Mouse (Mus musculus): ENCODE results near the gene Klf6.
A peak's percentile ranks its signal among the peaks of the same experiment; 100 is the strongest.

Klf6 gene

DNA sequence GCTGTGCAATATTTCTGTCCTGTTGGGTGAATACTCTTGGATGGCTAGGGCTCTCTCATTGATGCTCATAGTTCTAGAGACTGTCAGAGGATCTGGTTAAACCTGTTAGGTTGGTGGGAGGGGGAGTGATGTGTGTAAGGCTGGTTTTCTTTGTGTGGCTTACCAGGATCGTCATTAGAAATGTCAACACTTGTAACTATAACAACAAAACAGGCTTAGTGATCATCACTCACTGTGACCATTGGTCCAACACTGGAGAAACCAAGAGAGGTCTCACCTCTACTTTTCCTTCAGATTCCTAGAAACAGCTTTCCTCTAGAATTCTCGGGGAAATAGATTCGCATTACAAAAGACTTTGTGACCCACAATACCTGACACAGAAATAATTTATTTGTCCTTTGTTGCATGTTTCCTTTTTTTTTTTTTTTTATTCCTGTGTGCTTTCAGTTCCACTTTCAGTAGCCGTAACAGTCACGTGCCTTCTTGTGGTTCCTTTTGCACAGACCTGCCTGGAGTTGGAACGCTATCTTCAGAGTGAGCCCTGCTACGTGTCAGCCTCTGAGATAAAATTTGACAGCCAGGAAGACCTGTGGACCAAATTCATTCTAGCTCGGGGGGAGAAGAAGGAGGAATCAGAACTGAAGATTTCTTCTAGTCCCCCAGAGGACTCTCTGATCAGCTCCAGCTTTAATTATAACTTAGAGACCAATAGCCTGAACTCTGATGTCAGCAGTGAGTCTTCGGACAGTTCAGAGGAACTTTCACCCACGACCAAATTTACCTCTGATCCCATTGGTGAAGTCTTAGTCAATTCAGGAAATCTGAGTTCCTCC, 3.2 kb downstream of the Klf6 start:
- no peak for DNase-seq

DNA sequence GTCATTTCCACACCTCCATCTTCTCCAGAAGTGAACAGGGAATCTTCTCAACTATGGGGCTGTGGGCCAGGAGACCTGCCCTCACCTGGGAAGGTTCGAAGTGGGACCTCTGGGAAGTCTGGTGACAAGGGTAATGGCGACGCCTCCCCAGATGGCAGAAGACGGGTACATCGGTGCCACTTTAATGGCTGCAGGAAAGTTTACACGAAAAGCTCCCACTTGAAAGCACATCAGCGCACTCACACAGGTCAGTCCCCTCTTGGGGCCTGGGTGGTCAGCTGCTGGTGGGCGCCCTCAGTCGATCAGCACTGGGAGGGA, 3.8 kb downstream of the Klf6 start:
- no peak for DNase-seq

DNA sequence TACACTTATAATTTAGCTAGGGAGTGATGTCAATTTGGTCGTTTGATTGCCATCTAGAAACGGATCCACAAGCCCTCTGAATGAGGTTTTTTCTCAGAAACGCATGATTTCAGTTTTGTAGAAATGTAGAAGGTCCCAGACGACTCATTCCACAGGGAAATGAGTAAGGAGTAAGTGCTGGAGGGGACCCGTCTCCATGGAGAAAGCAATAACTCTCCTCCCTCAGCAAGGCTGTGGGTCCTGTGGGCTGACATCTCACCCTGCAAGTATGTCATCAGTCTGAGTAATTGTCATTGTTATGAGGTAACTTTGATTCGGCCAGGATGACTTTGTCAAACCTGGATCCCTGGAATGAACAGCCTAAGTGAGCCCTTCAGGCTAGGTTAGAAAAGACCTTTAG, 4.8 kb downstream of the Klf6 start:
- no peak for DNase-seq

- DNase-seq, result no peak
Observed at GRCm38 (mm10) chr13:5866532-5866931, 5.2 kb downstream of the Klf6 start.

DNA sequence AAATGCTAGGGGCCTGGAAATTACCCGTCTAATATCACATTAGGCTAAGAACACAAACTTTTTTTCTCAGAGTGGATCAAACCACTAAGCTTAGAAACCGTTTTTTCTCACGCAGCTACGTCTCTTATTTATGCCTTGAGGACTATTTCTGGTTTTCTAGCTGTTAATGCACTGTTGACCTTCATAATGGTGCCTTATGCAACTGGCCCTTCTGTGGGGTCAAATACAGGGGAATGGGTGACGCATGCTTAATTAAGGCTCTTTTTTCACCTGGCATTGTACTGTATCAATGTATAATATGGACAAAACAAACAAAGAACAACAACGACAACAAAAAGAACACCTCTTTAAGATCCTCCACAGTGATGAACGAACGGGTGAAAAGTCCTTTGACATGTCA, 7.1 kb downstream of the Klf6 start:
- DNase-seq, result no peak

- peak; percentile 15 for DNase-seq
Observed at GRCm38 (mm10) chr13:5869433-5869832, 8.2 kb downstream of the Klf6 start.

DNA sequence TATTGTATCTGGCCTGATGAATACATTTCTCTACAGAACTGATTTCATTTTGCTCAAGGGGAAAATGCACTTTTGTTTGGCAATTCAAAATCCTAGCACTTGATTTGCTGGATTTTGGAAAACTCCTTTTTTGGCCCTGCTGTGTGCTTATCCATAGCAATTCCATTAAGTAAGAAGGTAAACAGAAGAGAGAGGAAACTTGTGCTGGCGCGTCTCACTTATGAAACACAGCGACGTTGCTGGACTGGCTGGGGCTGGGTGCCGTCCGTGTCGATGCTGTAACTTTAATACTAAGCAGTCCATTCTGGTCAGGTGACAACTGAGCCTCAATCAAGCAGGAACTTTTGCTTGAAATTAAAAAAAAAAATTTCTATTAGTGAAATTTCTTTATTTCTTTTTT, 8.6 kb downstream of the Klf6 start:
- peak; percentile 63 for DNase-seq

DNA sequence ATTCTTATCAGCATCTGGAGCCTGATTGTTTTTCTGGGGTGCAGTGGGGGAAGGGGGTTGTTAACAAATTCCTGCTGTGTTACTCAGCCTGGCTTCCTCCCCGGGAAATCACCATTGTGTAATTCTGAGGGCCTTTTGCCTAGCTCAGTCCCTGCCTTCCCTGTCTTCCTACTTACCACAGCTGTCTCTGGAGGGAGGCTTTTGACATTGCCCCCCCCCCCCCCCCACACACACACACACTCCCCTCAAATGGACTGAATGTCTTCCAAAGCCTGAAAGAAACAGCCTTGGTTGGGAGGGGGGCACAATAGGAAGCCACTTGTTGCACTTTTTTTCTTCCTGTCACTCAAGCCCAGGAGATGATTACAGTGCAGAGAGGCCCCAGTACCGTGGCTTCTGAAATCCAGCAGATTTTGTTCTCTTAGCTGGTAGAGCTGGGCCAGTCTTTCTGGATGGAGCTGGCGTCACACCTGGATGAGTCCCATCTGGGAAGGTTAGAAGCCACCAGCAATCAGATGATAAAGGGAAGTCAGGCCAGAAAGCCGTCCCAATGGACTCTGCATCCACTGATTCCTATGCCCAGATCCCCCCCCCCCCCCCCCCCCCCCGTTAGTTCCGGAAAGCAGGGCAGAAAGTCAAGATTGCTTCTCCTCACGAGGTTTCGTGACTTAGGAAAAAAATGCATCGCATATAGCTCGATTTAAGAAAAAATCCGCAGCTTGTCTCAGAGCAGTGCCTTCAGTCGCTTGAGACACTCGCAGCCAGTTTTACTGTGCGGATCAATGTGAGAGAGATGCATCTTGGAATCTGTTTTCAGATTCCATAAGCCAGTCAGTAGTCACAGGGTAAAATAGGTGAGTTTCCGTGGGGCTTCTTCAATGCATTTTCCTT, 9.3 kb downstream of the Klf6 start:
- peak; percentile 75 for DNase-seq

GRCm38 (mm10) chr13:5871414-5871813, 10.1 kb downstream of the Klf6 start:
- DNase-seq, result no peak

GRCm38 (mm10) chr13:5873681-5874080, 12.4 kb downstream of the Klf6 start:
- DNase-seq, result no peak

DNA sequence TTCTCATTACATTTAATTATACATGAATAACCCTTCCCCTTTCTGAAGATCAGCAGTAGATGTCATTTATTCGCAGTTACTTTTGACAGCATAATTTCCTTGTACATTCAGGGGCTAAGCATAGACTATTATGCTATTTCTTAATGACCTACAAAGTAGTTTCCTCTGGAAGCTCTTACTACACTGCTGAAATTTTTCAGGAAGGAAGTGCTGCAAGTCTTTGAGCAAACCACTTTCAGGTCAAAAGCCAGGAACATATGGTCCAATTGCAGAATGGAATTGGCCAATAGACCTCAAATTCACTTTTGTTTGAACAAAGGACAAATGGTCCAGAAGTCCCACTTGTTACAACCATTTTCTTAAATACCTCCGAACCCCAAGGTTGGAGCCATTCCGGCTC, 14.2 kb downstream of the Klf6 start:
- no peak for DNase-seq

DNA sequence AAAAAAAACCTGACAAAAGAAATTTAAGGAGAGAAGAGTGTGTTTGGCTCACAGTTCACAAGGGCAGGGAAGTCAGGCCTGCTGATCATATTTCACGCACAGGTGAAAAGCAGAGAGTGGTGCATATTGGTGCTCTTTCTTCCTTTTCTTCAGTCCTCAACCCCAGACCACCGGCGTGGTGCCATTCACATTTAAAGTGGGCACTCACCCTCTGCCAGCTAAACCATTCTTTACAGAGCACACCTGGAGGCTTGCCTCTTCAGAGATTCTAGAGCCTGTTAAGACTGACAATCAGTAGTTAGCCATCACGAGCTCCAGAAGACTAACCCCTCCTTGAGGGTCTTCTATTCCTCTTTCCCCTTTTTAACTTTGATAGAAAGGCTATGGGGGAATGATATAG, 17.5 kb downstream of the Klf6 start:
- DNase-seq, result no peak

DNA sequence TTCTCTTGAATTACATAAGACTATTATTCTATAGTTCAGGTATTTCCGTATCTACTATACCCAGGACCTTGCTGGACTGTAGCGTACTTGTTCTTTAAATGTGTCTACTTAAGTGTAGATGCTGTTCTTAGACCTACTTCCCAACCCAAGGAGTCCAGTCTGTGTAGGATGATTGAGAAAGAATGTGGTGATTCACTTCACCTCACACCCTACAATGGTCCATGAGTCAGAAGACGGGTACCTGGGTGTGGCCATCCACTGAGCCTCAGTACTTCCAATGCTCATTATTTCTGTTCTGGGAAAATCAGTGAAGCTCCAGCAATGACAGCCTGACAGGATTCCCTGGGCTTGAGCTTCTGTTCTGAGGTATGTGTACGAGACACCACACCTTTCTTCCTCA, 25.5 kb downstream of the Klf6 start:
- no peak for DNase-seq

- DNase-seq, result no peak
Observed at GRCm38 (mm10) chr13:5888164-5888563, 26.9 kb downstream of the Klf6 start.

- no peak for DNase-seq
Observed at GRCm38 (mm10) chr13:5888731-5889130, 27.4 kb downstream of the Klf6 start.

DNA sequence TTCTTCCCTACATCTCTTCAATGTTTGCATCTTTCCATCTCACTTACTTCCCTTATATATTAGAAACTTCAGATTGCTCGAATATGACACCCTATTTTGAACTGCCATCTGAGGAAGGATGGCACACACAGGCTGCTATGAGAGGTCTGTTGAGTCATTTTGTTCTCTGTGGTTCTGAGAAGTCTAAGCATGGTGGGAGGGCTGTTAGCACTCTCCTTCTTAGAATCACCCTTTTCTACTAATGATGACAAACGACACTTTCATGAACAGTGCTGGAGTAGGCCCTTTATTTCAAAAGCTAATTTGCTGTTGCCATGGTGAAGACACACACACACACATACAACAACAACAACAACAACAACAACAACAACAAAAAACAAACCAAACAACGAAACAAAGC, 28.8 kb downstream of the Klf6 start:
- DNase-seq, result no peak

DNA sequence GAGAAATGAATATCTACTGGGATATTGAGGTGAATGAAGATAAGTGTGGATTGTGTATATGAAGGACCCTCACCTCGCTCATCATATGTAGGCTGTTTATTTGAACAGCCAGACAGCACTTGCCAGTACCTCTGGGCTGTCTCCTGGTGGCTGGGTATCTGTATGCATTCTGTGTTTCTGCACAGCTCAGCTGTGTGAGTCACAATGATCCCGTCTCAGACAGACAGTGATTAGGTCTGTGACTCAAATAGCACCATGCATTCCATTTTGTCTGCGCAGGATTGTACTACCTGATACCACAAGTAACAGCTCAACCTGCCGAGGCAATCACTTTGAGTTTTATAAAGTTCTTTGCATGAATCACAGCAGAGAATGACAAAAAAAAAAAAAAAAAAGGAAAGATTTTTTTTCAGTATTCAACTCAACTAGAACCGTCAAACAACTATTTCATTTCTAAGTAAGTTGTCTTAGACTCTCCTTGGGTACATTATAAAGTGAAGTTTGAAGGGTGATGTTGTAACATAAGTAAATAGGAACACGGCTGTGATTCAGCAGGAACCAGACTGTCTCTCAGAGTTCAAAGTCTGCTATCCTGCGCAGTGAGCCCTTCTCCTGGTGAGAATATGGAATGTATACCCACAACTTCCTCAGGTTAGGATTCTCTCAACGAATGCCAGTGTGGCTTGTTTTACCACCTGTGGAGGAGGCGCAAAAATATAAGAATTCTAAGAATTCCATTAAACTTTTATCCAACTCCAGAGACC, 31.6 kb downstream of the Klf6 start:
- no peak for DNase-seq

DNA sequence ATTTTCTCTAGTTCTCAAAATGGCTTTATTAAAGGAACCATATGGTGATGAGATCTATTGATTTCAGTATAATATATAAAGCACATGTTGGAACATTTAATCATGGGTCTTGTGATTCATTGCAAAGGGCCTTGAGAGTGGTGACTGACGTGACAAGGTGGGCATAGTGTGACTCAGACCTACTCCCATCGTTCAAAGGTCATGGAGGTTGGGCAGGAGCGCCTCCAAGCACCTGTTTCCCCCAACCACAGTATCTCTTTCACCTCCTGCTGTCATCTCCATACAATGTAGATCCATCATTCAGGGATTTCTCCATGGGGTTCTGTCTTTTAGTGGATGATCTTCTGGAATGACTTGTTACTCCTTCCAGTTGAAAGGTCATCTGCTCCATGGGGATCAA, 33.6 kb downstream of the Klf6 start:
- DNase-seq, result no peak

DNA sequence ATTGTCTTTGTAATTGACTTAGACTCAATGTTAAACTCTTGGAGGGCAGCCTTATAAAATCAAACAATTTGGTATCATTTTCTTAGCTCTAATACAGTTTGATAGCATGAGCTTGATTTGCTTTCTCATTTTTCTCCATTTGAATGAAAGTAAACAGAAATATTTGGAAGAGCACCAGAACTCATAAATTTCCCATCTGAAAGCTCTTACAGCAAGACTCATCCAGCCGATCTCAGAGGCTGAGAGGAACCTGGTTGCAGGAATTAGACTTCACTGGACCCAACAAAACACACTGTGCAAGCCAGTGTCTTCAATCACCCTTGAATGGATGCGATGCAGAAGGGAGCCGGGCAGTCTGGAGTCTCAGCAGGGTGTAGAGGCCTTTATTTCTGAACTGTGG, 34.6 kb downstream of the Klf6 start:
- no peak for DNase-seq

DNA sequence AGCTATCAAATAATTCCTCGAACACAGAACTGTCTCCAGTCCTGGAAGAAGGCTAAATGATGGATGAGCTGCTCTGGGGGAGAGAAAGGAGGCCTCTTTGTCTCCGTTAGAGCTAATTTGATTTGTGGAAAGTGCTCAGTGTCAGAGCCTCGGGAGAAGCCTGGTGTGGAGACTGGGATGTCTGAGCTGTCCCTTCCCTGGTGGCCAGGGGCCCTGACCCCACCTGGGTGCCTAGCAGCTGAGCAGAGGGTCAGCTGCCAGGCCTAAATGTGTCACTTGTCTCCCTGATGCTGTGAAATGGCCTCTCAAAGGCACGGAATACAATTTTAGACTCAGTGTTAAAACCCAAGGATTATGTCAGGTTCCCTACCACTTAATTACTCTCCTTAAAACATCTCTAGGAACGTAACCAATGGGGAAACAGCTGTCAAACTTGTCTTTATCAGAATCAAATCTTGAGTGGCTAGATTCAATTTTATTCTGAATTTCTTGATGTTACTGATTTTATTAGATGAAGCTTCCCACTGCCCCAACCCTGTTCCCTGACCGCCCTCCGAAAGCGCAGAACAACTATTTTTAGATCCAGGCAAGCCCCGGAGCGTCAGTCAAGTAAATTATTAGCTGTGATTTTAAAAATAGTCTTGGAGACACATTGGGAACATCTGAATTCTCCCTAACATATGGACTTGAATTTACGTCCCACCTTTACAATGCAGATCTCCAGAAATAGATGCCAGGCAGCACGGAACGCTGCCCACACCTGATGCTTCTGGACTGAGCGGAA, 36.1 kb downstream of the Klf6 start:
- no peak for DNase-seq

DNA sequence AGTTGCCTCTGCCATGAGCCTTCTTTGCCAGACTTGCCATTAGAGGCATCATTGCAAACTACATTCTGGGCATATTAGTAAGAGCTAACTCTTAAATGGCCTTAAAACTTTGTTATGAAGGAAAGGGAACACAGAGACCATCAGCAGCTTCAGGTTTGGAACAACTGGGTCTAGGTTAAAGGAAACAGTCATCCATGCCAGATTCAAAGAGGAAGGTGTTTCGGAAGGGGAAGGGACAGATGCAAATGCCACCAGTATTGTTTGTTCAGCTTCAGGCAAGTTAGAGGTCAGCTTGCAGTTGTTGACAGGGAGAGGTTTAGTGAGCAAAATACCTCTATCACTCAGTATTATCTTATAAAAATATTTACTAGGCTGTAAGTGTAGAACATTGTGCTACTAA, 37.7 kb downstream of the Klf6 start:
- DNase-seq, result no peak

- no peak for DNase-seq
Observed at GRCm38 (mm10) chr13:5899641-5900040, 38.4 kb downstream of the Klf6 start.

- no peak for DNase-seq
Observed at GRCm38 (mm10) chr13:5913201-5913600, 51.9 kb downstream of the Klf6 start.

Measured in lung, postnatal 14 days (tissue).